Mouse (Mus musculus): ENCODE data around the gene Best3.

The Best3 gene

GRCm38 (mm10) chr10:116977858-116978257, 8.3 kb upstream of the Best3 start:
- DNase-seq (ENCODE audit: low read depth, low spot score) = no peak

GRCm38 (mm10) chr10:116978841-116979240, 7.3 kb upstream of the Best3 start:
- DNase-seq (ENCODE audit: low read depth, low spot score) = no peak

GRCm38 (mm10) chr10:116980273-116980672, 5.8 kb upstream of the Best3 start:
- DNase-seq (ENCODE audit: low read depth, low spot score) = no peak

GRCm38 (mm10) chr10:116980888-116981287, 5.2 kb upstream of the Best3 start:
- no peak for DNase-seq (ENCODE audit: low read depth, low spot score)

GRCm38 (mm10) chr10:116982526-116982925, 3.6 kb upstream of the Best3 start:
- DNase-seq (ENCODE audit: low read depth, low spot score) = no peak

GRCm38 (mm10) chr10:116984836-116985235, 1.3 kb upstream of the Best3 start:
- DNase-seq (ENCODE audit: low read depth, low spot score) = no peak

- DNase-seq (ENCODE audit: low read depth, low spot score) = no peak
Measured at GRCm38 (mm10) chr10:116993971-116994370, 7.9 kb downstream of the Best3 start.

GRCm38 (mm10) chr10:116995162-116995561, 9.0 kb downstream of the Best3 start:
- no peak for DNase-seq (ENCODE audit: low read depth, low spot score)

GRCm38 (mm10) chr10:116995584-116996235, 9.6 kb downstream of the Best3 start:
- no peak for DNase-seq (ENCODE audit: low read depth, low spot score)

GRCm38 (mm10) chr10:116996236-116996600, 10.1 kb downstream of the Best3 start:
- no peak for DNase-seq (ENCODE audit: low read depth, low spot score)

- DNase-seq (ENCODE audit: low read depth, low spot score) = no peak
Measured at GRCm38 (mm10) chr10:116998716-116999455, 12.8 kb downstream of the Best3 start.

GRCm38 (mm10) chr10:117000975-117001374, 14.9 kb downstream of the Best3 start:
- DNase-seq (ENCODE audit: low read depth, low spot score) = no peak

- DNase-seq (ENCODE audit: low read depth, low spot score) = no peak
Measured at GRCm38 (mm10) chr10:117004695-117005094, 18.6 kb downstream of the Best3 start.

GRCm38 (mm10) chr10:117005707-117006464, 19.8 kb downstream of the Best3 start:
- no peak for DNase-seq (ENCODE audit: low read depth, low spot score)

GRCm38 (mm10) chr10:117009691-117010090, 23.6 kb downstream of the Best3 start:
- no peak for DNase-seq (ENCODE audit: low read depth, low spot score)

GRCm38 (mm10) chr10:117011047-117011446, 24.9 kb downstream of the Best3 start:
- DNase-seq (ENCODE audit: low read depth, low spot score) = no peak

- DNase-seq (ENCODE audit: low read depth, low spot score) = peak; percentile 39
Measured at GRCm38 (mm10) chr10:117013689-117014390, 27.7 kb downstream of the Best3 start.

GRCm38 (mm10) chr10:117014565-117014964, 28.5 kb downstream of the Best3 start:
- no peak for DNase-seq (ENCODE audit: low read depth, low spot score)

- no peak for DNase-seq (ENCODE audit: low read depth, low spot score)
Measured at GRCm38 (mm10) chr10:117018281-117018840, 32.2 kb downstream of the Best3 start.

- peak; percentile 59 for DNase-seq (ENCODE audit: low read depth, low spot score)
Measured at GRCm38 (mm10) chr10:117021020-117021754, 35.1 kb downstream of the Best3 start.

- no peak for DNase-seq (ENCODE audit: low read depth, low spot score)
Measured at GRCm38 (mm10) chr10:117023693-117024092, 37.6 kb downstream of the Best3 start.
